Mouse (Mus musculus) forebrain, embryonic 16.5 days (tissue): ENCODE measurements around the gene Creb3l2. TPM values are rescaled to one million over a fixed set of nuclear protein-coding genes. Genes with fewer than 3 reads are reported as not detected.

Experiments used
- ATAC-seq: fragments of 200-750 bp; cut with Nextera tagmentation; 2 replicates; pipeline ENCODE4 v1.8.0; 2017; ENCODE audit warnings: mild to moderate bottlenecking, moderate library complexity
- H3K27ac ChIP-seq: fragments of 300-500 bp; sonication (generic); 2 replicates; pipeline ENCODE4 v1.5.1; 2014; ENCODE audit warnings: low read length, control low read depth
- H3K27me3 ChIP-seq: fragments of 300-500 bp; sonication (generic); replicated peaks from 2 replicates; pipeline ENCODE4 v1.6.1; 2014; ENCODE audit warnings: low read length; ENCODE audit not compliant: control insufficient read depth, insufficient read depth
- H3K36me3 ChIP-seq: fragments of 300-500 bp; sonication (generic); 2 replicates; pipeline ENCODE4 v1.6.1; 2014; ENCODE audit not compliant: control insufficient read depth, insufficient read depth
- H3K4me1 ChIP-seq: fragments of 300-500 bp; sonication (generic); replicated peaks from 2 replicates; pipeline ENCODE4 v1.6.1; 2014; ENCODE audit warnings: low read length; ENCODE audit not compliant: control insufficient read depth, insufficient read depth
- H3K4me2 ChIP-seq: fragments of 300-500 bp; sonication (generic); 2 replicates; pipeline ENCODE4 v1.6.1; 2014; ENCODE audit warnings: mild to moderate bottlenecking, low read length, control low read depth
- H3K4me3 ChIP-seq: fragments of 300-500 bp; sonication (generic); replicated peaks from 2 replicates; pipeline ENCODE4 v1.5.1; 2014; ENCODE audit warnings: mild to moderate bottlenecking, low read length, control low read depth
- H3K9ac ChIP-seq: fragments of 300-500 bp; sonication (generic); replicated peaks from 2 replicates; pipeline ENCODE4 v1.6.1; 2014; ENCODE audit warnings: low read depth, low read length, control low read depth
- H3K9me3 ChIP-seq: fragments of 300-500 bp; sonication (generic); 2 replicates; pipeline ENCODE4 v1.6.1; 2016; ENCODE audit warnings: low read length; ENCODE audit not compliant: control insufficient read depth
- WGBS: fragments of 180-500 bp; shearing (Covaris S2); extraction: QIAGEN DNeasy Blood & Tissue Kit; methylation state at CpG from one replicate; pipeline ENCODE4 v1.1.7; 2014; 5-methylcytosine and 5-hydroxymethylcytosine counted together
- polyA plus RNA-seq: library from polyadenylated mRNA; unstranded; fragments of >200 nt; fragmentation: Nextera tagmentation; extraction: Ambion mirVana; gene quantifications from 2 replicates; pipeline ENCODE4 v1.2.1, GENCODE M21; 2015

Gene Creb3l2
- polyA plus RNA-seq, 1 experiment from 2014 or later, result 3.0 TPM

- Histone ChIP-seq H3K9ac (no peak overlapping the region), H3K4me3 (no peak overlapping the region), H3K27ac (no peak overlapping the region), H3K4me2 (no peak overlapping the region), H3K36me3 (no peaks in the 10 kb centered on the region), H3K9me3 (no peaks in the 10 kb centered on the region), H3K27me3 (no peaks in the 10 kb centered on the region), H3K4me1 (no peaks in the 10 kb centered on the region)
- 64% methylated on average over 4 of the region's 4 CpGs for WGBS
- no peak for ATAC-seq
Measured at GRCm38 (mm10) chr6:37451664-37452063, 9.7 kb upstream of the Creb3l2 start.

GRCm38 (mm10) chr6:37447704-37448466, 5.9 kb upstream of the Creb3l2 start:
- ATAC-seq, result peak; percentile 86
- 25% methylated on average over 10 of the region's 10 CpGs for WGBS

GRCm38 (mm10) chr6:37442781-37443180, 835 bp upstream of the Creb3l2 start:
- no peaks in the 10 kb centered on the region for H3K36me3 ChIP-seq
- H3K9me3 ChIP-seq, result no peaks in the 10 kb centered on the region
- WGBS, result 48% methylated on average over 4 of the region's 4 CpGs
- H3K4me1 ChIP-seq, result peaks cover 15% of the 10 kb centered on the region
- H3K27me3 ChIP-seq, result no peaks in the 10 kb centered on the region
- ATAC-seq, result no peak; the same call in 1 of the 2 replicates
- peak overlapping the region; percentile 79 for H3K4me3 ChIP-seq
- peak overlapping the region; percentile 49 for H3K4me2 ChIP-seq
- H3K9ac ChIP-seq, result peak overlapping the region; percentile 52
- no peak overlapping the region; the same call in 1 of the 2 replicates for H3K27ac ChIP-seq

More at GRCm38 (mm10) chr6:37447704-37448466, 5.9 kb upstream of the Creb3l2 start:
- no peak overlapping the region for H3K9ac ChIP-seq
- H3K27me3 ChIP-seq, result no peaks in the 10 kb centered on the region
- H3K9me3 ChIP-seq, result no peaks in the 10 kb centered on the region
- peaks cover 2% of the 10 kb centered on the region; the same call in 1 of the 2 replicates for H3K4me1 ChIP-seq
- H3K4me3 ChIP-seq, result no peak overlapping the region
- no peak overlapping the region for H3K4me2 ChIP-seq
- H3K36me3 ChIP-seq, result no peaks in the 10 kb centered on the region
- no peak overlapping the region for H3K27ac ChIP-seq

GRCm38 (mm10) chr6:37441251-37442011, 515 bp downstream of the Creb3l2 start:
- WGBS, result 2% methylated on average over 40 of the region's 40 CpGs
- peak; percentile 41 for ATAC-seq
- H3K9me3 ChIP-seq, result no peaks in the 10 kb centered on the region

GRCm38 (mm10) chr6:37440491-37441250, 1.3 kb downstream of the Creb3l2 start:
- Histone ChIP-seq H3K4me3 (peak overlapping the region; percentile 79), H3K9me3 (no peaks in the 10 kb centered on the region), H3K4me2 (peak overlapping the region; percentile 70), H3K27me3 (no peaks in the 10 kb centered on the region), H3K4me1 (peaks cover 15% of the 10 kb centered on the region), H3K9ac (peak overlapping the region; percentile 69; the same call in 1 of the 2 replicates), H3K27ac (no peak overlapping the region), H3K36me3 (no peaks in the 10 kb centered on the region)
- ATAC-seq, result no peak
- 16% methylated on average over 12 of the region's 12 CpGs for WGBS

More at GRCm38 (mm10) chr6:37441251-37442011, 515 bp downstream of the Creb3l2 start:
- Histone ChIP-seq H3K27ac (peak overlapping the region; percentile 57), H3K4me1 (peaks cover 15% of the 10 kb centered on the region), H3K4me3 (peak overlapping the region; percentile 79), H3K9ac (peak overlapping the region; percentile 69), H3K36me3 (no peaks in the 10 kb centered on the region), H3K4me2 (peak overlapping the region; percentile 70), H3K27me3 (no peaks in the 10 kb centered on the region)

- Histone ChIP-seq H3K4me2 (peak overlapping the region; percentile 70), H3K27ac (no peak overlapping the region), H3K9me3 (no peaks in the 10 kb centered on the region), H3K9ac (no peak overlapping the region), H3K4me1 (peaks cover 15% of the 10 kb centered on the region), H3K36me3 (no peaks in the 10 kb centered on the region), H3K4me3 (peak overlapping the region; percentile 79), H3K27me3 (no peaks in the 10 kb centered on the region)
- ATAC-seq, result no peak
- 67% methylated on average over 13 of the region's 13 CpGs for WGBS
Measured at GRCm38 (mm10) chr6:37439676-37440490, 2.1 kb downstream of the Creb3l2 start.

GRCm38 (mm10) chr6:37438510-37438909, 3.4 kb downstream of the Creb3l2 start:
- 94% methylated on average over 3 of the region's 3 CpGs for WGBS
- Histone ChIP-seq H3K9ac (no peak overlapping the region), H3K27me3 (no peaks in the 10 kb centered on the region), H3K27ac (no peak overlapping the region), H3K36me3 (no peaks in the 10 kb centered on the region), H3K4me2 (no peak overlapping the region), H3K9me3 (no peaks in the 10 kb centered on the region), H3K4me1 (peaks cover 15% of the 10 kb centered on the region), H3K4me3 (no peak overlapping the region)
- ATAC-seq, result no peak

- Histone ChIP-seq H3K9me3 (no peaks in the 10 kb centered on the region), H3K4me3 (no peak overlapping the region), H3K36me3 (no peaks in the 10 kb centered on the region), H3K4me1 (peaks cover 12% of the 10 kb centered on the region), H3K27ac (no peak overlapping the region), H3K9ac (no peak overlapping the region), H3K4me2 (no peak overlapping the region), H3K27me3 (no peaks in the 10 kb centered on the region)
- ATAC-seq, result no peak
- 85% methylated on average over 13 of the region's 13 CpGs for WGBS
Measured at GRCm38 (mm10) chr6:37437086-37437485, 4.9 kb downstream of the Creb3l2 start.
